Mouse (Mus musculus): ENCODE measurements around the gene Itsn2.
"Not testable (repeated sequence)": the region's sequence is repeated elsewhere in the genome, so short reads cannot be mapped to it uniquely, and the experiment has no call there.

The Itsn2 gene

DNA sequence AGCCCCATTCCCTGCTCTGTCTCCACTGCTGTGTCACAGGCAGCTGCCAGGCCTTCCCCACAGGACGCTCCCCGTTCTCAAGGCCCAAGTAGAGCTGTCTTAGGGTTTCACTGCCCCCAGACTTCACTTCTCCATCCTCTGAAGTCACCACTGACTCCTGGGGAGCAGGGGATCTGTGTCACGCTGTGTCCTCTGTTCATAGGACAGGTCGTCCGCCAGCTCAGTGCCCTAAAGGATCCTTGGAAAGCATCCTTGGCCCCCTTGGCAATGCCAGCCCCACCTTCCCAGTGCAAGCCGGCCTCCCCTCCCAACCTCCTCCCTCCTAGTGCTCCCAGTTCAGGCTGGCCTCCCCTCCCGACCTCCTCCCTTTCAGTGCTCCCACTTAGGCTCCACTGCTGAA lies 117.5 kb downstream of the Itsn2 start:
- DNase-seq = no peak

DNA sequence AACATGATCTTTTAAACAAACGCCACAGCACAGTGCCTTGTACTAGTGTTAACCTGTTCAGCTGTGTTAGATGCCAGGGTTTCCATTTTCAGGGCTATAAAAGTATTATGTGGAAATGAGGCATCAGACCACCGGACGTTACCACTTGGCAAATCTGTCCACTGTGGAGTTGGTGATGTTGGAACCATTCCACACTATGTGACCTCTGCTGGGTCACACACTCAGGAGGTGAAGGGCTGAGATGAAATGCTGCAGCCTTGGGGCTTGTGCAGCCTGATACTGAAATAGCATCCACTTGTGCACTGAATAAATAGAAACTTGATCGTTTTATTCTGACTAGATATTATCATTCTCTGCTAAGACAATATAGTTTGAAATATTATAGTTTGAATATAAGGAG lies 120.9 kb downstream of the Itsn2 start:
- no peak for DNase-seq

DNA sequence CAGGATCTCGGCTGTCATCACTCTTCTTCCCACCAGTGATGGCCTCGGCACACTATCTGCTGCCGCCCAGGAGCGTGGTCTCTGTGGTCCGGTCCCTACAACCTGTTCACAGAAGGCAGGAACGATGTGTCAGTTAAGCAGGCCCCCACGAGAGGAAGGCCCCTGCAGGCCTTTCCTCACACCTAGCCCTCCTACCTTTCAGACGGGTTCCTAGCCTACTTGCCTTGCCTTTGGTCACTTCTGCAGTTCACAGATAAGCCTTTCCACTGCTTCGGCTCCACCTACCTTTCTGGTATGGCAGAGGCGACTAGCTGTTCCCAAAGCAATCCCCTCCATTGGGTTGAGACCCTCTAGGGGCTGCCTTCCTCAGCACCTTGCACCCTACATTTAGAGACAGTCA lies 123.2 kb downstream of the Itsn2 start:
- no peak for DNase-seq

DNA sequence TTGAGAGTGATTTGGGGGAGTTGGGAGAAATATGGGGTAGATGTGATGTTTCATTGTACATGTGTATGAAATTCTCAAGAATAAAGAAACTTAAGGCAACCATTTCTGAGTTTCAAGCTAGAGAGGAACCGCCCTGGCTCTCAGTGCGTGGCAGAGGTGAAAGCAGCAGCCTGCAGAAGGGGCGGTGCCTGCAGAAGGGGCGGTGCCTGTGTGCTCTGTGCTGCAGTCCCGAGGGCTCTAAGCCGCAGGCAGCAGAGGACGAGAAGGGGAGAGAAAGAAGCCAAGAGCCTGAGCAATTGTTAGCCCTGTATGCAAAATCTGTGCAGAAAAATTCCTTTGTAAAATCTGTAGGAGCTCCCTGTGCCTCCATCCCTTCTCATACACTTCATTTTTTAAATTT lies 125.0 kb downstream of the Itsn2 start:
- DNase-seq = no peak

DNA sequence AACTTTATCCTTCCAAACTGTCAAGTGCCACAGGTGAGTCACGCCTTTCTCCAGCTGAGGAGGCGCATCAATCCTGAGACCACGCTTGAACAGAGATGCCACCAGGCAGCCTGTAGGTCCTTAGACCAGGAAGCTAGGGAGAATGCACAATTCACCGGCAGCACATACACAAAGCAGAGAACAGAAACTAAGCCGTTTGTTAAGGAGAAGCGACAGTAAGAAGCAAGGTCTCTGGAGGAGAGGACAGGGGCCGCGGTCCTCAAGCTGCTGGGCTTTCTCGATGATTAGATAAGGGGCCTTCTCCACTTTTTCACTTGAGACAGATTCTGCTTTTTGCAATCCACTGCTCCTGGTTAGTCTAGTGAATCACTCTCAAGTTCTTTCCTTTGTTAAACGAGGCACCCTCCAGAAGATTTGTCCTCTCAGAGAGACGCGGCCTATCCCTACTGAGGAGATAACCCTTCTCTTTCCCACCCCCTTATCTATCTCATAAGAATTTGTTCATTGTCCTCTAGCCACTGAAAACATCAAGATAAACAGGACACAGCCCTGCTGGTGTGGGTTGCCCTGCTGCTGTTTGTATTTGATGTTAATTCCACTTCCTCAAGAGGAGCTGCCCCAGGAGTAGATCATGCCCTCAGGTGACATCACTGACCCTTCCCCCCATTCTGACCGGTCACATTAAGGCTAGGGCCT lies 126.8 kb downstream of the Itsn2 start:
- DNase-seq = no peak

DNA sequence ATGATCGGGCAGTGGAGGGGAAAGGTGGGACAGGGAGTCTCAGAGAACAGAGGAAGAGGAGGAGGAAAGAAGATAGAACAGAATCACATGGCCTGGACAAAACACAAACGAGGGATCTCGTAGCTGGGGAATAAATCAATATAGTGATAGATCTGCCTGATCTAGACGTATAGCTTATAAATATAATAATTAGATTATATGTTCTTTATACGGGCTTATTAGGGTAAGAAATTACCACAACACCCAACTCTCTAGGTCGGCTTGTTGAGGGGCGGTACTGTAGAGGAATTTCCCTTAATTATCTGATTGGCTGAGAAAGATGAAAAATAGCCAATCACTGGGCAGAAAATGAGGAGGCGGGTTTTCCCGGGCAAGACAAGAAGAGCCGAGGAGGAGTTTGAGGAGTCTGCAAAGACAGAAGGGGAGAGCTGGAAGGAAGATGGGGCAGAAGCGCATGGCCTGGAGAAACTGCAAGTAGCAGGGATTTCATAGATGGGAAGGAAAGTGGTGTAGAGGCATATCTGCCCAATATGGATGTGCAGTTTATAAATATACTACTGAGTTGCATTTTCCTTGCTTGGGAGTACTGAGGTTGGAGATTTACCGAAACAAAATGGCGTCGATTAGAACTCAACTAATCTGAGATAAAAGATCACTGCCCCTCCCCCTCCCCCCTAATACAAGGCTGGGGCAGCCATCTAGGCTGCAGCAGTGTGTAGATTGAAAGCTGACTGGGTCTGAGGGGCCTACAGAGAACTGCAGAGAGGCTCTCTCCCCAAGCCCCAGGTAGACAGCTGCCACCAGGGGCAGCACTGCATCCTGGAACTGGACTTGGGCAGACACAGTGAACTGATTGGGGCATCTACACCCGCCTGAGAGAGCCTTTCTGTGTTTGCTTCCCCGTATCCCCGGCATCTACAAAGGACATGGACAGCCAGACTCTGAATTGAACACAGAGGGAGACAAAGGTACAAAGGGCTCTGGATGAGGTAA lies 127.6 kb downstream of the Itsn2 start:
- DNase-seq = no peak

DNA sequence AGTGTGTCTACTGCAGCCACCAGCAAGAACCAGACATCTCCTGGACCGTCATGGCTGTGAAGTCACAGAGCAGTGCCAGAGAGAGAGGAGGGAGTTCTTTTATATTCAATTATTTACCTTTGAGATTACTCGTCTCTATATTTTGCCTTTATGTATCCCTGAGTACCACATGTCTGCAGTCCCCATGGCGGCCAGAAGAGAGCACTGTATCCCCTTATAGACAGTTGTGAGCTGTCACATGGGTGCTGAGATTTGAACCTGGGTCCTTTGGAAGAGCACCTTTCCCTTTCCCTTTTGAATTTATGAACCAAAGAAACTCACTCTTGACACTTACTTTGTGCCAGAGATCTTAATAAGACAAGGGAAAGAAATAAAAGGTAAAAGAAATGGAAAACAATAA lies 136.7 kb downstream of the Itsn2 start:
- DNase-seq = no peak

DNA sequence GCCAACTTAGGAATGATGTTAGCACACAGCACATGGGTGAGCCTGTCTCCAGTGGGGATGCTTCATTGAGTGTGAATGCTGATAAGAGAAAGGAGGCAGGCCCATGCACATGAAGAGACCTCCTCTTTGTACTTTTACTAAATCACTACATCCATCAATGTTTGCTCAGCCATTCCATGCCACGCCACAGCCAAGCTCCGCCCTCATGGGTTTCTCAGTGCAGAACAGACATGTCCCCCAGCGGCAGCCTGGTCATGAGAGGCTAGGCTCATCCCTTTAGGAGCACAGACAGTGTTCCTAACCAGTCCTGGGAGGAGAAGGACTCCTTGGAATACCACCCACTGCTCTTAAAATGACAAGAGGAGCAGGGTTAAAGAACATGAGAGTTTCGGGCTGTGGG lies 139.2 kb downstream of the Itsn2 start:
- no peak for DNase-seq

DNA sequence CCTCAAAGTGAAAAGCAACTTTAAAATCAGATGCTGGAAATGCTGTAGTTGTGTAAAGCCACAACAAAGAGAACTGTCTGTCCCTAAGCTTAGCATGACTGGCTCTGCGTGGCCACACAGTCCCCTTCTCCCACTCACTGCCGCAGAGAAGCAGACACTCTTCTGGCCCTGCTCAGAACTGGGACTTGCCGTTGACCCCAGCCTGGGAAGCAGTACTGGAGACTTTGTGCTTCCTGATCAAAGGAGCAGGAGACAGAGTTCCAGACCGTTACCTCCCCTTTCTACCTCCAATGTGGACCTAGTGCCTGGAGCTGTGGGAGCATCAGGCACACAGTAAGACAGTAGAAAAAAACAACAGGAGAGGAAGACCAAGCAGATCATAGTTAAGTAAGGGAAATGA lies 139.9 kb downstream of the Itsn2 start:
- DNase-seq = no peak

DNA sequence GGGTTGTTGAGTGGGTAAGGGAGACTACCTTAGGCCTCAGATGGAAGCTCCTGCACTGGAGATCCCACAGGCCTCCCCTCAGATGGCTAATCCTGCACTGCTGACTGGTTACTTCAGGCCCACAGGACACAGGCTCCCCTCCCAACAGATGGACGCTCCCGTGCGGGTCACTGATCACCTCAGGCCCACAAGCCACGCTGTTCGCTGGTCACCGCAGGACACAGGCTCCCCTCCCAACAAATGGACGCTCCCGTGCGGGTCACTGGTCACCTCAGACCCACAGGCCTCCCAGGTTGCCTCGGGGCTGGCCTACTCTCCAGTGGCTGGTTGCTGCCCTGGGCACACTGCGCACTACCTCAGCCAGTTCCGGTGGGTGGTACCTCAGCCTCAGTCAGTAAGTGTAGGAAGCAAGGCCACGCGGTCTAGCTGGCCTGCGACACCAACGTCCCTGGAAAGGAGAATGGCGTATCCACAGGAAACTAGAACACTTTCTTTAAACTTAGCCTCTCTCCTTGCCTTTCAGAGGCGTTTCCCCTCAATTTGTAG lies 145.7 kb downstream of the Itsn2 start, which contains the start of gene Fam228a:
Gene Fam228a, minus strand, starts transcription at position 400 of the 546 bp plus-strand sequence.
- no peak for DNase-seq

DNA sequence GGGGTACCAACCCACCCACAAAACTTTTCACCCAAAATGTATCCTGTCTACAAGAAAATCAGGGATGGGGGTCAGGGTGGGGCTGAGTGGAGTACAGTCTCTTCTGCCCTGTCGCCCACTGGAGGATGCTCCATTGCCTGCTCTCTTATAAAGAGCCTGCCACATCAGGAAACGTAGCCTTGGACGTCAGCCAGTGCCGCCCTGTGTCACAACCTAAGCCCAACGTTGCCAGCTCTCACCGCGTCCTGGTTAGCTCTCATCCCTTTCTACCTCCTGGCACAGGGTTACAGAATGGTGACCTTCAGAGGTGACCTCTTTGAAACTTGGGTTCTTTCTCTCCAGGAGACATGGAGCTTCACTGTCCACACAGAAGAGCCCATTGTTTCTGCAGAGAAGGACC lies 148.4 kb downstream of the Itsn2 start:
- no peak for DNase-seq

DNA sequence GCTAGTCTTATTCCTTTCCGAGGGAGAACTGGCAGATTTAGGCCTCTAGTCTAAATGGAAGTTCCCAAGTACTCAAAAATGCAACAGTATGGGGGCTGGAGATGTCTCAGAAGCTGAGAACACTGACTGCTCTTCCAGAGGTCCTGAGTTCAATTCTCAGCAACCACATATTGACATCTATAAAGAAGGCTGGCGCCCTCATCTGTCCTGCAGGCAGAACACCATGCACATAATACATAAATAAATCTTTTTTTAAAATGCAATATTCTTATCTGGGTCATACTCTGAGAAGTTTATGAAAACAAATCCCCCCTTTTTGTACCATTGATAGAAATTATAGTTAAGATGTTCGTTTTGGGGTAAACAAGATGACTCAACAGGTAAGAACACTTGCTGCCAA lies 149.7 kb downstream of the Itsn2 start:
- no peak for DNase-seq

DNA sequence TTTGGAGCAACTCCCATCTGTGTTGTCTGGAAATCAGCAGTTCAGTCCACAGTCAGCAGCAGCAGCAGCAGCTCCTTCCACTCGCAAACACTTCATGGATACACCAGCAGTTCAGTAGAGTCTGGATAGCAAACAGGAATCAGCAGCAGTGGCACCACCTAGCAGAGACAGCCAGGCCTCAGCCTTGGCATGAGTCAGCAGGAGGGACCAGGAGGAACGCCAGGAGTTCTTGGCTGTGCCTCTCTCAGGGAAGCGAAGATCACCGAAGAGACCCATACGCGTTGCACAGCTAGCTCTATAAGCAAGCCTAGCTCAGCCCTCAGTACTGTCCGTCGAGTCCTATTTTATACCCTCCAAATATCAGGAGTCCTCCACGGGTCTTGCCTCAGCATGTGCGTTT lies 152.0 kb downstream of the Itsn2 start:
- DNase-seq = no peak

DNA sequence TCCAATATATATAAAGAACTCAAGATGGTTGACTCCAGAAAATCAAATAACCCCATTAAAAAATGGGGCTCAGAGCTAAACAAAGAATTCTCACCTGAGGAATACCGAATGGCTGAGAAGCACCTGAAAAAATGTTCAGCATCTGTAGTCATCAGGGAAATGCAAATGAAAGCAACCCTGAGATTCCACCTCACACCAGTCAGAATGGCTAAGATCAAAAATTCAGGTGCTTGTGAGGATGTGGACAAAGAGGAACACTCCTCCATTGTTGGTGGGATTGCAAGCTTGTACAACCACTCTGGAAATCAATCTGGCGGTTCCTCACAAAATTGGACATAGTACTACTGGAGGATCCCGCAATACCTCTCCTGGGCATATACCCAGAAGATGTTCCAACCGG lies 162.0 kb downstream of the Itsn2 start:
- not testable (repeated sequence) for DNase-seq

DNA sequence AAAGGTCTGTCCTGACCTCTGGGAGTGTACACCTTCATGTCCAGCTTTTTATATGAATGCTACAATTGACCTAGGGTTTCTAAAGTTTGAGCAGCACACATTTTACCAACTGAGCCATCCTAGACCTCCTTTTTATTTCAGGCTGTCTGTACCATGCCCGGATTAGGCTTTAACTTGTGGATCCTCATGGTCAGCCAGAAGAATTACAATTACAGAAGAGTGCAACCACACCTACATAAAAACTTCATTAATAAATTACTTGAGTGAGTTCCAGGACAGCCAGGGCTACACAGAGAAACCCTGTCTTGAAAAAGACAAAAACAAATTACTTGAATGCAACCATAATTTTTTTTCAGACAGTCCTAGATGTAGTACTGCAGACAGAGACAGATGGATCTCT lies 164.6 kb downstream of the Itsn2 start:
- no peak for DNase-seq

Measured in cerebellum, adult 8-10 months (tissue).